8 mouse cellular contexts compared by ENCODE assay signal in the genomic region with DNA sequence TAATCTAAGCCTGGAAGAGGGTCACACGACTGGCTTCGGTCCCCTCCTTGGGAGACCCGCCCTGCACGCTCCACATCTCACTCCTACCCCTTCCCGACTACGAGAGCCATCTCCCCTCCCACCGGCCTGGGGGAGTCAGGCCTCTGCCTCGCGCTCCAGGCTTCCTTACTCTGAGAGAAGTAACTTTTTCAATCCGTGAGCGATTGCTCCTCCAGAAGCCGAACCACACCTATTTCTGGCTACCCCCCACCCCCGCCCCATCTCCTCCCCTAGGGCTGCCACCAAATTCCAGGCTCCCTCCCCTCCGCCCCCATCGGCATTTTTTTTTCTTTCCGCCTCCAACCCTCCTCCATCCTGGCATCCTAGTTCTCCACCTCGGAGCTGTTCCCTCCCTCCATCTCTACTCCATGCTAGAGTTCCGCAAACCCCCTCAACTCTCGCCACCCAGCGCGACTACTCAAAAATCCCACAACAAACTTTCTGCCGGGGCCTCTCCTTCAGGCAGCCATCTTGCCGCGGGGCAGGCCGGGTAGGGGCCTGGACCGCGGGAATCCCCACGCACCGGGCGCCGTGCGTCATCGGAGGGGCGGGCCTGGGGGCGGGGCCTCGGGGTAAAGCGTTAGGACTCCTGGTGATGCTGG. TPM values are rescaled to one million over a fixed set of nuclear protein-coding genes. Genes with fewer than 3 reads are reported as not detected.
A peak's percentile ranks its signal among the peaks of the same experiment; 100 is the strongest.
DNase-seq lines count a peak whose midpoint lies in the region; ATAC-seq and TF ChIP-seq lines count a peak whose summit lies in the region.

Gene Tjap1 (minus strand): TSS at position 544 of the 641 bp plus-strand sequence.

- H3K9me3 ChIP-seq in ES-E14 (ENCODE audit: control insufficient read depth, insufficient read depth, low read depth, low read length), result no peaks in the 10 kb centered on the region
- H3K9me3 ChIP-seq in forebrain, embryonic 12.5 days, result no peaks in the 10 kb centered on the region
- H3K9me3 ChIP-seq in heart, embryonic 16.5 days (replicated peaks; ENCODE audit: control insufficient read depth, low read length), result no peaks in the 10 kb centered on the region
- H3K9me3 ChIP-seq in neural tube, embryonic 14.5 days (ENCODE audit: control insufficient read depth, low read length), result no peaks in the 10 kb centered on the region

- WGBS in forebrain, embryonic 12.5 days, result under 1% methylated on average over 37 of the region's 37 CpGs
- under 1% methylated on average over 37 of the region's 37 CpGs for WGBS in heart, embryonic 16.5 days
- WGBS in neural tube, embryonic 14.5 days, result under 1% methylated on average over 37 of the region's 37 CpGs

- peak; percentile 99 for ATAC-seq in forebrain, embryonic 12.5 days (ENCODE audit: low FRiP score)
- ATAC-seq in heart, embryonic 16.5 days (replicated peaks; ENCODE audit: extremely low read depth, insufficient read depth, low FRiP score), result peak; percentile 97
- ATAC-seq in neural tube, embryonic 14.5 days (ENCODE audit: low read depth), result peak; percentile 99

- in situ Hi-C loops in ES-E14 (cut with MboI; ENCODE audit: low sequenced_read_pairs in 2 of 2, unreplicated experiment in 2 of 2), result no loop called here

- H3K27ac ChIP-seq in ES-E14 (ENCODE audit: insufficient read depth, low read depth, low read length, poor library complexity, severe bottlenecking), result peak within 1 kb of the TSS; percentile 95
- H3K27ac ChIP-seq in forebrain, embryonic 12.5 days, result peak within 1 kb of the TSS; percentile 74
- peak within 1 kb of the TSS; percentile 93 for H3K27ac ChIP-seq in heart, embryonic 16.5 days (ENCODE audit: low read length)
- H3K27ac ChIP-seq in neural tube, embryonic 14.5 days (ENCODE audit: low read depth, low read length), result peak within 1 kb of the TSS; percentile 44; the same call in 1 of the 2 replicates

- H3K4me1 ChIP-seq in ES-E14 (ENCODE audit: control insufficient read depth in 2 of 2, insufficient read depth in 2 of 2, low read length in 2 of 2, poor library complexity in 1 of 2), result peaks cover 6 to 16% of the 10 kb centered on the region in 2 experiments
- peaks cover 24% of the 10 kb centered on the region for H3K4me1 ChIP-seq in forebrain, embryonic 12.5 days
- peaks cover 20% of the 10 kb centered on the region for H3K4me1 ChIP-seq in heart, embryonic 16.5 days (ENCODE audit: control insufficient read depth, insufficient read depth, low read length)
- H3K4me1 ChIP-seq in neural tube, embryonic 14.5 days (ENCODE audit: control insufficient read depth, insufficient read depth, low read length), result peaks cover 4% of the 10 kb centered on the region; the same call in 1 of the 2 replicates

- DNase-seq in ES-E14 (ENCODE audit: low read depth, low spot score), result peak; percentile 93
- peak; percentile 79 for DNase-seq in c-Kit-positive CD71-positive TER-119-positive erythroid progenitor cells, embryonic 14.5 days (ENCODE audit: low spot score)
- DNase-seq in kidney, postnatal 25 days, result peak; percentile 89 to 95
- peak; percentile 82 to 88 for DNase-seq in lung, adult 18-20 months
- DNase-seq in testis, postnatal 10 days (ENCODE audit: low spot score), result peak; percentile 94

- H3K4me3 ChIP-seq in ES-E14 (ENCODE audit: insufficient read depth in 1 of 2, low read depth in 1 of 2, low read length in 2 of 2, poor library complexity in 1 of 2, severe bottlenecking in 1 of 2), result peak within 1 kb of the TSS; percentile 88 to 95
- H3K4me3 ChIP-seq in forebrain, embryonic 12.5 days (replicated peaks), result peak within 1 kb of the TSS; percentile 72
- peak within 1 kb of the TSS; percentile 79 for H3K4me3 ChIP-seq in heart, embryonic 16.5 days (ENCODE audit: low read length)
- peak within 1 kb of the TSS; percentile 59 for H3K4me3 ChIP-seq in neural tube, embryonic 14.5 days (ENCODE audit: low read depth, low read length)

- H3K27me3 ChIP-seq in forebrain, embryonic 12.5 days, result no peaks in the 10 kb centered on the region
- H3K27me3 ChIP-seq in heart, embryonic 16.5 days (ENCODE audit: control insufficient read depth, insufficient read depth, low read length), result no peaks in the 10 kb centered on the region
- no peaks in the 10 kb centered on the region for H3K27me3 ChIP-seq in neural tube, embryonic 14.5 days (ENCODE audit: control insufficient read depth, insufficient read depth, low read length)

- peak within 1 kb of the TSS; percentile 97 for H3K9ac ChIP-seq in ES-E14 (ENCODE audit: insufficient read depth, low read depth, low read length, poor library complexity, severe bottlenecking)
- H3K9ac ChIP-seq in forebrain, embryonic 12.5 days, result peak within 1 kb of the TSS; percentile 82
- peak within 1 kb of the TSS; percentile 87 for H3K9ac ChIP-seq in heart, embryonic 16.5 days (ENCODE audit: low read length)
- peak within 1 kb of the TSS; percentile 65 for H3K9ac ChIP-seq in neural tube, embryonic 14.5 days (replicated peaks; ENCODE audit: low read depth, low read length)

- H3K36me3 ChIP-seq in ES-E14 (ENCODE audit: control insufficient read depth, insufficient read depth, low read length, poor library complexity, severe bottlenecking), result peaks cover 15% of the 10 kb centered on the region; the same call in 1 of the 2 replicates
- H3K36me3 ChIP-seq in forebrain, embryonic 12.5 days (replicated peaks), result peaks cover 28% of the 10 kb centered on the region
- peaks cover 9% of the 10 kb centered on the region; the same call in 1 of the 2 replicates for H3K36me3 ChIP-seq in heart, embryonic 16.5 days (ENCODE audit: control insufficient read depth, insufficient read depth)
- H3K36me3 ChIP-seq in neural tube, embryonic 14.5 days (ENCODE audit: control insufficient read depth, insufficient read depth, low read length), result no peaks in the 10 kb centered on the region

- peak within 1 kb of the TSS; percentile 87 for H3K4me2 ChIP-seq in forebrain, embryonic 12.5 days
- peak within 1 kb of the TSS; percentile 95 for H3K4me2 ChIP-seq in heart, embryonic 16.5 days (ENCODE audit: low read depth, low read length)
- H3K4me2 ChIP-seq in neural tube, embryonic 14.5 days (ENCODE audit: low read depth, low read length), result peak within 1 kb of the TSS; percentile 97

TF ChIP-seq in ES-E14, 5 proteins besides CTCF, POLR2A, EP300 and RAD21:
- TF ChIP-seq ZC3H11A (IDR thresholded peaks at IDR 0.05; ENCODE audit: borderline replicate concordance, low read depth, low read length) (no peak), MAFK (IDR thresholded peaks at IDR 0.05; ENCODE audit: insufficient read depth, low read depth, low read length) (no peak), ZNF384 (IDR thresholded peaks at IDR 0.05; ENCODE audit: low read depth, low read length) (peak; percentile 79), HCFC1 (IDR thresholded peaks at IDR 0.05; ENCODE audit: borderline replicate concordance, insufficient read depth, low read length) (0 out of 2 replicates have a peak, but pooled peaks have one; percentile 60), CHD2 (IDR thresholded peaks at IDR 0.05; ENCODE audit: low read depth, low read length) (0 out of 2 replicates have a peak, but pooled peaks have one; percentile 37)

RNA-seq across cellular contexts. Expression of gene Tjap1, which starts in this region (rescaled TPM):
- total RNA-seq in ES-E14 (2012; rRNA removed), result 27.7 and 33.0 TPM in 2 replicates
- polyA plus RNA-seq in forebrain, embryonic 12.5 days (2016; fragmentation: Nextera tagmentation; extraction: Ambion mirVana), result 56.0 and 58.4 TPM in 2 replicates
- 42.5 and 45.3 TPM in 2 replicates for polyA plus RNA-seq in heart, embryonic 16.5 days (2015; fragmentation: Nextera tagmentation; extraction: Ambion mirVana)
- polyA plus RNA-seq in neural tube, embryonic 14.5 days (2014; fragmentation: Nextera tagmentation; extraction: Ambion mirVana), result 21.8 and 24.7 TPM in 2 replicates

Comparison
In these comparisons a context has a peak if more than half of its experiments do, and no peak if none do; other contexts are left out.
1. Peak in every context shown above with its lines: DNase-seq, ATAC-seq, H3K4me3 ChIP-seq and H3K27ac ChIP-seq.
2. H3K27ac ChIP-seq: peak in every context shown above with its lines; median percentile 95 in ES-E14; 93 in heart, embryonic 16.5 days; 74 in forebrain, embryonic 12.5 days; 44 in neural tube, embryonic 14.5 days.